Mouse (Mus musculus) limb, embryonic 13.5 days (tissue): ENCODE data around the gene Sorcs2. TPM values are rescaled to one million over a fixed set of nuclear protein-coding genes. Genes with fewer than 3 reads are reported as not detected.

Experiments used
- ATAC-seq: fragments of 200-750 bp; cut with Nextera tagmentation; 2 replicates; pipeline ENCODE4 v1.8.0; 2017; ENCODE audit warnings: low read depth, moderate number of reproducible peaks, moderate TSS enrichment; ENCODE audit not compliant: low FRiP score
- H3K27ac ChIP-seq: fragments of 300-500 bp; sonication (generic); 2 replicates; pipeline ENCODE4 v1.5.1; 2015; ENCODE audit warnings: inconsistent platforms, mild to moderate bottlenecking, moderate library complexity
- H3K27me3 ChIP-seq: fragments of 300-500 bp; sonication (generic); 2 replicates; pipeline ENCODE4 v1.6.1; 2015; ENCODE audit warnings: mild to moderate bottlenecking, inconsistent platforms
- H3K36me3 ChIP-seq: fragments of 300-500 bp; sonication (generic); 2 replicates; pipeline ENCODE4 v1.6.1; 2015; ENCODE audit warnings: inconsistent platforms, mild to moderate bottlenecking, moderate library complexity
- H3K4me1 ChIP-seq: fragments of 300-500 bp; sonication (generic); 2 replicates; pipeline ENCODE4 v1.6.1; 2015; ENCODE audit warnings: inconsistent platforms
- H3K4me2 ChIP-seq: fragments of 300-500 bp; sonication (generic); replicated peaks from 2 replicates; pipeline ENCODE4 v1.6.1; 2015; ENCODE audit warnings: inconsistent platforms, mild to moderate bottlenecking, moderate library complexity
- H3K4me3 ChIP-seq: fragments of 300-500 bp; sonication (generic); 2 replicates; pipeline ENCODE4 v1.5.1; 2015; ENCODE audit warnings: moderate library complexity, mild to moderate bottlenecking, inconsistent platforms
- H3K9ac ChIP-seq: fragments of 300-500 bp; sonication (generic); 2 replicates; pipeline ENCODE4 v1.6.1; 2015; ENCODE audit warnings: mild to moderate bottlenecking, inconsistent platforms
- H3K9me3 ChIP-seq: fragments of 300-500 bp; sonication (generic); 2 replicates; pipeline ENCODE4 v1.6.1; 2016; ENCODE audit warnings: inconsistent platforms
- WGBS: fragments of 180-500 bp; shearing (Covaris S2); methylation state at CpG from one replicate; pipeline ENCODE4 v1.1.7; 2015; 5-methylcytosine and 5-hydroxymethylcytosine counted together
- polyA plus RNA-seq: library from polyadenylated mRNA; unstranded; fragments of >200 nt; fragmentation: Nextera tagmentation; extraction: Ambion mirVana; gene quantifications from 2 replicates; pipeline ENCODE4 v1.2.1, GENCODE M21; 2015

Gene Sorcs2
- polyA plus RNA-seq, 1 experiment from 2014 or later: 23.0 TPM

DNA sequence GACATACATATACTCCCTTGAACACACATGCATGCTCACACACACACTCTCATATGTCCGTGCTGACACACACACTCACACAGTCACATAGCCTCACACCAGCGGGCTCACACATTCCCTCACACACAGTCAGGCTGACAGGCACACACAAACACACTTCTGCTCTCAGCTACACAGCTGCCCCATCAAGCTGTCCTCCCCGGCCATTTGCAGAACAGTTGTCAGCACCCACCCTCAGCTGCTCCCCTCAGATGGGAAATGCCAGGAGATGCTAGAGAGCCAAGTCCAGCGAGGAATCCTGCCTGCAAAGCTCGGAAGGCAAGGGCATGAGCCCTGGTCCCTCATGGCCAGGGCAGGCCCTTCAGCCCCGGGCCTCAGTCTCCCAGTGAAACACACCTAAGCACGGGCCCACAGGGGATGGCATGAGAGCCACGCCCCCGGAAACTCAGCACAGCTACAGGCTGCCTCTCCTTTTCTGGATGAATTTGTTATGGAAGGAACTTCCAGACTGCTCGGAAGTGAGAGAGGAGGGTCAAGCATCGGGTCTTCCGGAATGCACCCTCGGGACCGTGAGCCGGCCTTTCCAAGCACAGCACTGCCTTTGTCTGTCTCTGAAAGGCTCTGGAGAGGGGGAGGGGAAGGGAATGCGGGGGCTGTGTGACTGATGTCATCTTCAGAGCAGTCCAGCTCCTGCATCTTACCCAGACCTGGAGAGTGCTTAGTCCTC is 84.4 kb downstream of the Sorcs2 start:
- Histone ChIP-seq H3K27ac (peak overlapping the region; percentile 63; the same call in 1 of the 2 replicates), H3K9me3 (no peaks in the 10 kb centered on the region), H3K4me3 (no peak overlapping the region), H3K9ac (peak overlapping the region; percentile 35; the same call in 1 of the 2 replicates), H3K36me3 (no peaks in the 10 kb centered on the region), H3K27me3 (no peaks in the 10 kb centered on the region), H3K4me1 (peaks cover 35% of the 10 kb centered on the region), H3K4me2 (peak overlapping the region; percentile 31)
- WGBS: 36% methylated on average over 16 of the region's 16 CpGs
- ATAC-seq: peak; percentile 84

DNA sequence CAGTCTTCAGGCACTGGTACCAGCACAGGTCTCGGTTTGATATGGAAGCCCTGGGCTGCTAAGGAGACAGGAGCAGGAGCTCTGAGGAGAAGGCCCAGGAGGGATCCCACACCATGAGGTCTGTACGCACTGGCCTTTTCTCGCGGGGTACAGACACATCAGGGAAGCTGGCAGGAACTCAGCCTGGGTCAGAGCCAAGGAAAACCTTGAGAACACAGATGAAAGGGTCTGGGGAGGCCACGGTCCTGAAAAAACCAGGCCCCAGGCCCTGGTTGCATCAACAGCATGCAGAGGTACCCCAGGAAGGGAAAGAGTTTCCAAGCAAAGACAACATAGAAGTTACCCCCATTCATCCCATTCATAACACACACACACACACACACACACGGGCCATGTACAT is 85.0 kb downstream of the Sorcs2 start:
- Histone ChIP-seq H3K4me1 (peaks cover 31% of the 10 kb centered on the region), H3K27me3 (no peaks in the 10 kb centered on the region), H3K9me3 (no peaks in the 10 kb centered on the region), H3K27ac (peak overlapping the region; percentile 63; the same call in 1 of the 2 replicates), H3K4me2 (no peak overlapping the region), H3K9ac (no peak overlapping the region), H3K4me3 (no peak overlapping the region), H3K36me3 (no peaks in the 10 kb centered on the region)
- 61% methylated on average over 6 of the region's 6 CpGs for whole genome bisulfite sequencing
- no peak for ATAC-seq

DNA sequence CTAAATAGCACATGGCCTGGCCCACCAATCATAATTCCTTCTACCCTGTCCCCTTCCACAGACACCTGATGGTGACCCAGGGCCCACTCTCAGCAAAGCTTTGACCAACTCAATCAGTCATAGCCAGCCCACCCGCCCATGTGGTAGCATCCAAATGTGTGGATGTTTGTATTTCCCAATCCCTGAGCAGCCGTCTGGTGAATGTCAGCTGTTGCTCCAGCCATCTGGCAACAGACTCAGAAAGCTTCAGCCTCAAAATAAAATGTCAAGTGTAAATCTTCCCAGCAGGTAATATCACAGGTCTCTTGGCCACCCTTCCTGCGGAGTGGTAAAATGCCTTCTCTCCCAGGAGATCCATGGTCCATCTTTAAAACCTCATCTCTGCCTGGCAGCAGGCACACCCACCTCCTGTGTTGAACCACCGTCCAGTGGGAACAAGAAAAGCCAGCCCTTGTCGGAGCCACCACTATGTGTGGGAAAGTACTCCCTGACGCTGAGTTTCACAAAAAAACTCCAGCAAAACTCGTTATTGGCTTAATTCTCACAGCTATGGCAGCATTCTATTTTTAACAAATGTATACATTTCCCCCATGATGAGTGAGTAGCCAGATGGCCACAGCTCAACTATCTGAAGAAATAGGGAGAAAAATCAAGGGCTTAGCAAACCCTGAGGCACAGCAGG is 93.5 kb downstream of the Sorcs2 start:
- peaks cover 15% of the 10 kb centered on the region for H3K4me1 ChIP-seq
- no peaks in the 10 kb centered on the region for H3K36me3 ChIP-seq
- H3K4me3 ChIP-seq: no peak overlapping the region
- no peaks in the 10 kb centered on the region for H3K27me3 ChIP-seq
- no peak overlapping the region for H3K27ac ChIP-seq
- H3K4me2 ChIP-seq: no peak overlapping the region
- 47% methylated on average over 7 of the region's 7 CpGs for WGBS
- no peaks in the 10 kb centered on the region for H3K9me3 ChIP-seq
- ATAC-seq: no peak
- H3K9ac ChIP-seq: no peak overlapping the region

DNA sequence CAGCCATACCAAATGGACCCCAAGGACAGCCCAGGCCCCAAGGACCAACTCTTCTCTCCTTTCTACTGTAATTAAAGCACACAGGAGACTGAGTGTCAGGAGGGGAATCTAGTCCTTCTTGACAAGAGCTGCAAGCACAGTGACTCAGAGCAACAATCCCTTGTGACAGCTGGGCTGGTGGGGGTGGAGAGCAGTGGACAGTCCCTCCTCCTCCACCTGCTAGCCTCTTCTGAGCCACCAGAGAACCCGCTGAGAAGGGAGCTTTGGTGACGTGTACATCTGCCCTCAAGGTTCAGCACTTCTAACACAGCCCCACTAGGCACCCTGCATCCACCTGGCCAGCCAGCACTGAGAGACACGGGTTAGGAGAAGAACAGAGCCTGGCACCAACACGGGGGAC is 96.8 kb downstream of the Sorcs2 start:
- Histone ChIP-seq H3K27ac (no peak overlapping the region), H3K4me3 (no peak overlapping the region), H3K9me3 (no peaks in the 10 kb centered on the region), H3K27me3 (no peaks in the 10 kb centered on the region), H3K4me2 (no peak overlapping the region), H3K4me1 (0 out of 2 replicates have a peak, but pooled peaks cover 5% of the 10 kb centered on the region), H3K36me3 (no peaks in the 10 kb centered on the region), H3K9ac (no peak overlapping the region)
- 68% methylated on average over 4 of the region's 4 CpGs for WGBS
- ATAC-seq: no peak

DNA sequence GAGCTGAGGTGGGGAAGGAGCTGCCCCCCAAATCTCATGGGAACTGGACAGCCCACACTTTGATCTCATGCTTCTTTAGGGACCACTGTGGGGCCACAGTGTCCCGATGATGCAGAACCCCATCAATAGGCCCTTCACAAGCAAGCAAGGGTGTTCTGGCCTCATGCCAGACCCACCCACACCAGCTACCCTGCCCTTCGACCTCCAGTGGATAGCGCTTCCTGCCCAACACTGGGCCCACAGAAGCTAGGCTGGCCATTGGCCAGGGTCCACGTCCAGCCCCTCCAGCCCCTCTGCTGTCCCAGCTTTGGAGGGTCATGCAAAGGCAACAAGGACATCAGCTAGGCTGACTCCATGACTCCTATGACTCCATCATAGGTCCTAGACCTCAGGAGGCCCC is 99.9 kb downstream of the Sorcs2 start:
- no peaks in the 10 kb centered on the region for H3K9me3 ChIP-seq
- H3K27ac ChIP-seq: no peak overlapping the region
- H3K4me3 ChIP-seq: no peak overlapping the region
- H3K36me3 ChIP-seq: no peaks in the 10 kb centered on the region
- ATAC-seq: no peak
- H3K9ac ChIP-seq: no peak overlapping the region
- H3K27me3 ChIP-seq: no peaks in the 10 kb centered on the region
- WGBS: 76% methylated on average over 4 of the region's 4 CpGs
- H3K4me2 ChIP-seq: no peak overlapping the region
- H3K4me1 ChIP-seq: peaks cover 24% of the 10 kb centered on the region

DNA sequence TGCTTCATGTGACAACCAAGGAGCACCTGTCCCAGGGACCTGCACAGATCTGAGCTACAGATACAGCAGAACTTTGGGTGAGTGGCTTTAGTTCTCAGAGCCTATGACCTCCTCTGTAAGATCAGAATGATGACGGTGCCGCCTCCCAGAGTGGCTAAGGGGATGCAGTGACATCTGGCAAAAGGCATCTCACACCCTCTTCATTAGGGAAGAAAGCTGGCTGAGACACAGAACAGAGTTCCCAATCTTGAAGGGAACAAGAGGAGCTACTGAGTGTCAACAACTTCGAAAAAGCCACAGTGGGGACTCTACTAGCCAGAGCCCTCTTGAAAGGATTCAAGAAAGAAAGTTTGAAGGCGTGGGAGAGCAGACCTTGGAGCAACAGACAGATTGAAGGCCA is 100.7 kb downstream of the Sorcs2 start:
- no peak overlapping the region for H3K4me2 ChIP-seq
- ATAC-seq: no peak
- WGBS: 48% methylated on average over 4 of the region's 4 CpGs
- no peaks in the 10 kb centered on the region for H3K36me3 ChIP-seq
- no peak overlapping the region for H3K4me3 ChIP-seq
- no peak overlapping the region for H3K27ac ChIP-seq
- no peaks in the 10 kb centered on the region for H3K9me3 ChIP-seq
- no peaks in the 10 kb centered on the region for H3K27me3 ChIP-seq
- no peak overlapping the region for H3K9ac ChIP-seq
- peaks cover 32% of the 10 kb centered on the region for H3K4me1 ChIP-seq

DNA sequence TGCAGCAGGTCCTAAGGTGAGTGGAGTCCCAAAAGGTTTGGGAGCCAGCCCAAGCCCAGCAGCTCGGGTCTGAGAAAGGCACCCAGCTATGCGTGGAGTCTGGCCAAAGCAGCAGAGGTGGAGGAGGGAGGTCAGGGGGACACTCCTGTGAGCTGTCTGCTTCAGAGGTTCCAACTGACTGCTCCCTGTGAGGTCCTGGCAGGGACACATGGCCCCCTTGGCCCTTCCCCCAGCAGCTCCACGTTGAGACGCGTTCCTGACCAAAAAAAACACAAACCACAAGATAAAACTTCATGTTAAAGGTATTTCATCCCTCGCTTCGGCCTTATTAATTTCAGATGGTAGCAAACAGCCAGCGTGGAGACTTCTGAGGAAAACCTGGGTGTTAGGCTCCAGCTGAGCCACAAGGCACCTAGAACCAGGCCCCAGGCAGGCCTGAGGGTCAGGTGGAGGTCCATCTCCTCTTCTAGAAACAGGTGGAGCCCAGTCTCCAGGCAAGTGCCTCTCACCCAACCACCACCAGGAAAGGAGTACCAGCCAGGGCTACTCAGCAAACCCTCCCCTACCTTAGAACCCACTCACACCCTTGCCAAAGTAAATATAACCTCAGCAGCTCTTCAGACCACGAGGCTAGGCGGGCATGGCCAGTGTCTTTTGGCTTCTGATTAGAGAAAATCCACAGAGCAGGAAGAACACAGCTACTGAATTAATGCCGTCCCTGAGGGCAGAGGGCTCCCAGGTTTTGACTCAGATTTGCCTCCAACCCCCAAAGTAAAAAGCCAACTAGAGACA is 104.6 kb downstream of the Sorcs2 start:
- ATAC-seq: no peak
- H3K27ac ChIP-seq: peak overlapping the region; percentile 69
- H3K4me2 ChIP-seq: no peak overlapping the region

DNA sequence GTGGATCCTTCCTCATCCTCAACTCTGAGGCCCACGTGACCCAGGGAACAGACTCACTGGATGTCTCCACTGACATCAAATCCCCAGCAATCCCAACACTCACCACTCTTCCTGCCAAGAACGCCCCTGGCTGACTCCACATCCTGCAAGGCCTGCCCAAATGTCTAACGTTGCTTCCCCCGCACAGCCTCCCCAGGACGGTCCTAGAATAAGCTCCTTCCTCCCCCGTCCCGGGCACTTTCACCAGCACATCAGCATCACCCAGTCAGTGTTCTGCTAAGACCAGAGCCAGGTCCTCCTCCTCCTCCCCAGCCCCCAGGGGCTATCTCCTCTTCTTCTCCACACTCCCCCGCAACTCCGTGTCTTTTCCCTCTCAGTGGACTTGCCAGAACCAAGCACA is 105.6 kb downstream of the Sorcs2 start:
- WGBS: 69% methylated on average over 9 of the region's 9 CpGs
- no peak for ATAC-seq
- peaks cover 35% of the 10 kb centered on the region for H3K4me1 ChIP-seq
- H3K36me3 ChIP-seq: no peaks in the 10 kb centered on the region
- H3K4me2 ChIP-seq: no peak overlapping the region
- no peak overlapping the region for H3K4me3 ChIP-seq
- H3K27me3 ChIP-seq: no peaks in the 10 kb centered on the region
- no peak overlapping the region for H3K27ac ChIP-seq
- H3K9me3 ChIP-seq: no peaks in the 10 kb centered on the region
- 0 out of 2 replicates have a peak overlapping the region, but pooled peaks have one; percentile 6 for H3K9ac ChIP-seq

More for the DNA sequence above, 104.6 kb downstream of the Sorcs2 start:
- no peaks in the 10 kb centered on the region for H3K9me3 ChIP-seq
- no peak overlapping the region for H3K9ac ChIP-seq
- WGBS: 41% methylated on average over 11 of the region's 11 CpGs
- no peaks in the 10 kb centered on the region for H3K36me3 ChIP-seq
- H3K27me3 ChIP-seq: no peaks in the 10 kb centered on the region
- no peak overlapping the region for H3K4me3 ChIP-seq
- peaks cover 34% of the 10 kb centered on the region for H3K4me1 ChIP-seq

DNA sequence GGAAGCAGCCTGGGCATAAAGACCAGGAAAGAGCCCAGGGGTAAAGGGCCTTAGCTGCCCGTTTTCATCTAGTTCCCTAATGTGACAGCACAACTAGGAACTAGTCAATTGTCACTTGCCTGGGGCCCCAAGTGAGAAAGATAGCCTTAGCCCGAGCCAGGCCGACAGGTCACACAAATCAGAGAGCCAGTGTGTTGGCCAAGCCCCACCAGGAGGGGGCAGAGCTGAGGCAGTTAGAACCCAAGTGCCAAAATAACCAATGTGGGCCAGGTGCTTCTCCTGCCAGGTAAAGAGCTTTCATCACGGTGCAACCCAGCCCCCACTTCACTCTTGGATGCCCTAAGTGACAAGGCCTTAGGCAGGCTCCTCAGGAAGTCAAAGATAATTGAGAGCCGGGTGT is 106.7 kb downstream of the Sorcs2 start:
- 49% methylated on average over 5 of the region's 5 CpGs for WGBS

DNA sequence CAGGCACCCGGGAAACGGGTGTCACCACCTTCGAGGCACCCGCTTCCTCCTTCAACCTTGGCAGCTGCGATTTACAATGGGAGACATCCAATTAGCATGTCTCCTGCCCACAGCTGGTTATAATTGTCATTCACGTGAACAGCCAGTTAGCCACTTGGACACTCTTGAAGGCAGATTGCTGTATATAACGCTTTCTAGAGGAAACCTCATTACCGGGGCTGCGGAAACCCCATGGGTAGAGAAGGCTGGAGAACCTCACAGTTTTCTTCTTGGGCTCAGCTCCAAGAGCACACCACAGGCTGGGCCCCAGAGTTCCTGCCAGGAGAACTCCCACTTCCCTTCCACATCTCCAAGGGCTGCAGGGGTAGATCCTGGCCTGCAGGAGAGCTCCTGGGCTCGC is 112.5 kb downstream of the Sorcs2 start:
- H3K4me3 ChIP-seq: no peak overlapping the region
- H3K4me2 ChIP-seq: no peak overlapping the region; the same call in 1 of the 2 replicates
- H3K4me1 ChIP-seq: peaks cover 34% of the 10 kb centered on the region
- H3K27me3 ChIP-seq: no peaks in the 10 kb centered on the region
- peak; percentile 33; the same call in 1 of the 2 replicates for ATAC-seq
- WGBS: 15% methylated on average over 10 of the region's 10 CpGs
- H3K36me3 ChIP-seq: no peaks in the 10 kb centered on the region
- no peaks in the 10 kb centered on the region for H3K9me3 ChIP-seq
- no peak overlapping the region; the same call in 1 of the 2 replicates for H3K9ac ChIP-seq
- H3K27ac ChIP-seq: peak overlapping the region; percentile 55

More for the DNA sequence above, 106.7 kb downstream of the Sorcs2 start:
- Histone ChIP-seq H3K4me2 (no peak overlapping the region), H3K36me3 (no peaks in the 10 kb centered on the region), H3K4me1 (peaks cover 44% of the 10 kb centered on the region), H3K27me3 (no peaks in the 10 kb centered on the region), H3K27ac (no peak overlapping the region), H3K9me3 (no peaks in the 10 kb centered on the region), H3K9ac (no peak overlapping the region), H3K4me3 (no peak overlapping the region)
- no peak for ATAC-seq

DNA sequence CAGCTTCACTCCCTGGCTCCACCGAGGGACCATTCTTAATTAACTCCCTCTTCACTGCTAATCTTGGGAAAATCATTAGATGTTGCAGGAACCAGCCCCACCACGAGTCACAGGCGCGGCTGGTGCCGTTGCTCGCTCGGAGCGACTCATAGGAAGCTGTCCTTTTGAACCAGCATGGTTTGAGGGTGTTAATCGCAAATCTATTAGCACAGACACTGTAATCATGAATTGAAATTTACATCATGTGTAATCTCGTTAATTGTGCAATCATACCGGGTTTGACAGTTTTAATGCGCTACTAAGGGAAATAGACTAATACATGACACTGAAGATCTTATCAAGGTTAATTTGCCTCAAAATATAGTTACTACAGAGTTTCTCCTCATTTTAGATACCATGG is 118.0 kb downstream of the Sorcs2 start:
- H3K36me3 ChIP-seq: no peaks in the 10 kb centered on the region
- WGBS: 70% methylated on average over 12 of the region's 12 CpGs
- H3K4me2 ChIP-seq: no peak overlapping the region
- H3K9ac ChIP-seq: no peak overlapping the region
- H3K27ac ChIP-seq: no peak overlapping the region
- H3K4me3 ChIP-seq: no peak overlapping the region
- H3K4me1 ChIP-seq: peaks cover 41% of the 10 kb centered on the region
- ATAC-seq: no peak
- no peaks in the 10 kb centered on the region for H3K9me3 ChIP-seq
- no peaks in the 10 kb centered on the region for H3K27me3 ChIP-seq
